Mouse (Mus musculus) embryonic facial prominence, embryonic 14.5 days (tissue): ENCODE measurements around the gene Chchd6. TPM values are rescaled to one million over a fixed set of nuclear protein-coding genes. Genes with fewer than 3 reads are reported as not detected.

Experiments
- ATAC-seq: fragments of 200-750 bp; cut with Nextera tagmentation; 2 replicates; pipeline ENCODE4 v1.8.0; 2017; ENCODE audit warnings: low read depth, moderate number of reproducible peaks, moderate TSS enrichment
- DNase-seq: peaks from one replicate; pipeline ENCODE4 v3.0.0-alpha.2; 2015; ENCODE audit warnings: low spot score
- H3K27ac ChIP-seq: fragments of 300-500 bp; sonication (generic); replicated peaks from 2 replicates; pipeline ENCODE4 v1.5.1; 2014; ENCODE audit warnings: low read depth, mild to moderate bottlenecking, low read length, moderate library complexity
- H3K27me3 ChIP-seq: fragments of 300-500 bp; sonication (generic); replicated peaks from 2 replicates; pipeline ENCODE4 v1.6.1; 2014; ENCODE audit warnings: low read length; ENCODE audit not compliant: control insufficient read depth, insufficient read depth
- H3K36me3 ChIP-seq: fragments of 300-500 bp; sonication (generic); 2 replicates; pipeline ENCODE4 v1.6.1; 2014; ENCODE audit warnings: low read length, mixed read lengths; ENCODE audit not compliant: control insufficient read depth, insufficient read depth
- H3K4me1 ChIP-seq: fragments of 300-500 bp; sonication (generic); 2 replicates; pipeline ENCODE4 v1.6.1; 2014; ENCODE audit warnings: antibody characterized with exemption, low read length; ENCODE audit not compliant: control insufficient read depth, insufficient read depth
- H3K4me2 ChIP-seq: fragments of 300-500 bp; sonication (generic); 2 replicates; pipeline ENCODE4 v1.6.1; 2014; ENCODE audit warnings: low read depth, mild to moderate bottlenecking, low read length, moderate library complexity, mixed read lengths
- H3K4me3 ChIP-seq: fragments of 300-500 bp; sonication (generic); 2 replicates; pipeline ENCODE4 v1.5.1; 2014; ENCODE audit warnings: low read depth, mild to moderate bottlenecking, low read length
- H3K9ac ChIP-seq: fragments of 300-500 bp; sonication (generic); 2 replicates; pipeline ENCODE4 v1.6.1; 2014; ENCODE audit warnings: low read depth, mild to moderate bottlenecking, low read length, moderate library complexity, mixed read lengths
- H3K9me3 ChIP-seq: fragments of 300-500 bp; sonication (generic); 2 replicates; pipeline ENCODE4 v1.6.1; 2016; ENCODE audit warnings: low read length; ENCODE audit not compliant: control insufficient read depth
- WGBS: fragments of 180-500 bp; shearing (Covaris S2); extraction: QIAGEN DNeasy Blood & Tissue Kit; methylation state at CpG from one replicate; pipeline ENCODE4 v1.1.7; 2014; 5-methylcytosine and 5-hydroxymethylcytosine counted together
- polyA plus RNA-seq: library from polyadenylated mRNA; unstranded; fragments of >200 nt; fragmentation: Nextera tagmentation; extraction: Ambion mirVana; gene quantifications from 2 replicates; pipeline ENCODE4 v1.2.1, GENCODE M21; 2014

Chchd6 gene
- polyA plus RNA-seq, 1 experiment from 2014 or later: 53.5 TPM

DNA sequence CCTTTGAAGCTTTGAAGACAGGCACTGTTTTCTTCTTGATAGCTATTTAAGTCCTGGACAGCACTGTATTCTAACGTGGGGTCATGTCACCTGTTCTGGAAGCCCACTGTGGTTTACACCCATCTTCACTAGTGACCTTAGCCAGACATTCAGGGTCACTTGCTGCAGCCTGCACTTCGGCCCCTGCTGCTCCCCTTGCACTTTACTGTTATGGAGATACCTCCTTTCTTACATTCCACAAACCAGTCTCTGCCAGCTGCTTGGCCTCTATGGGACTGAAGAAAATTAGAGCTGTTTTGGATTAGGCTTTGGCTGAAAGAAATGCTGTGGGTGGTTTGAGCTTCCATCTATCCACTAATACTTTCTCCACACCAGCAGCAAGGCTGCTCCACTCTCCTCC lies 86.7 kb downstream of the Chchd6 start:
- no peak overlapping the region for H3K4me2 ChIP-seq
- no peak overlapping the region for H3K9ac ChIP-seq
- no peaks in the 10 kb centered on the region for H3K36me3 ChIP-seq
- no peaks in the 10 kb centered on the region for H3K27me3 ChIP-seq
- no peaks in the 10 kb centered on the region for H3K9me3 ChIP-seq
- H3K27ac ChIP-seq: no peak overlapping the region
- H3K4me1 ChIP-seq: peaks cover 6% of the 10 kb centered on the region; the same call in 1 of the 2 replicates
- peak; percentile 30 for DNase-seq
- no peak for ATAC-seq
- 30% methylated on average over 2 of the region's 2 CpGs for WGBS
- H3K4me3 ChIP-seq: no peak overlapping the region

- Histone ChIP-seq H3K9me3 (no peaks in the 10 kb centered on the region), H3K9ac (no peak overlapping the region), H3K4me1 (peaks cover 6% of the 10 kb centered on the region; the same call in 1 of the 2 replicates), H3K4me3 (no peak overlapping the region), H3K27me3 (no peaks in the 10 kb centered on the region), H3K4me2 (no peak overlapping the region), H3K36me3 (no peaks in the 10 kb centered on the region), H3K27ac (no peak overlapping the region)
- DNase-seq (peak; percentile 35), ATAC-seq (0 out of 2 replicates have a peak, but pooled peaks have one; percentile 41)
Observed at GRCm38 (mm10) chr6:89508263-89508662, 87.2 kb downstream of the Chchd6 start.

- WGBS: 87% methylated on average over 1 of the region's 1 CpGs
- ATAC-seq (no peak), DNase-seq (no peak)
- Histone ChIP-seq H3K4me3 (no peak overlapping the region), H3K9ac (no peak overlapping the region), H3K27ac (no peak overlapping the region; the same call in 1 of the 2 replicates), H3K4me2 (no peak overlapping the region), H3K27me3 (no peaks in the 10 kb centered on the region), H3K9me3 (no peaks in the 10 kb centered on the region), H3K36me3 (no peaks in the 10 kb centered on the region), H3K4me1 (peaks cover 4% of the 10 kb centered on the region; the same call in 1 of the 2 replicates)
Observed at GRCm38 (mm10) chr6:89499961-89500360, 95.5 kb downstream of the Chchd6 start.

GRCm38 (mm10) chr6:89498764-89499516 lies 96.5 kb downstream of the Chchd6 start:
- WGBS: 44% methylated on average over 6 of the region's 6 CpGs
- H3K4me2 ChIP-seq: no peak overlapping the region
- H3K9me3 ChIP-seq: no peaks in the 10 kb centered on the region
- H3K27ac ChIP-seq: peak overlapping the region; percentile 9; the same call in 1 of the 2 replicates
- H3K36me3 ChIP-seq: no peaks in the 10 kb centered on the region
- DNase-seq: peak; percentile 80
- H3K4me3 ChIP-seq: no peak overlapping the region
- H3K27me3 ChIP-seq: no peaks in the 10 kb centered on the region
- H3K9ac ChIP-seq: no peak overlapping the region
- ATAC-seq: no peak
- peaks cover 4% of the 10 kb centered on the region; the same call in 1 of the 2 replicates for H3K4me1 ChIP-seq

DNA sequence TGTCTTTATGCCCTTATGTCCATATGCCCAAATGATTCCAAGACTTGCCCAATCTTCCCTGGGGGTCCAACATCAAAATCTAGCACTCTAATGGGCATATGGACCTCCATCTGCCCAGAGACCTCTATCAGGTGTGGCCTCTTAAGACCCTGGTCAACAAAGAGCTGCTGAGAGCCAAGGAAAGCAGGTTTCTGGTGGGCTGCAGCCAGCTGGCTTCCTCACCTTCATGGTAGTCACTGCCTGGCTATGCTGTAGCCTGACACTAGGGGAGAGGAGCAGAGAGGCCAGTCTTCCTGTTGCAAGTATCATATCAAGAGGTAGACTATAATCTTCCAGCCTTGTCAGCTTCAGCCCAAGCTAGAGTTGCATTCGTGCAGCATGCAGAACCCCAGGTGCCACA lies 98.5 kb downstream of the Chchd6 start:
- Histone ChIP-seq H3K4me3 (no peak overlapping the region), H3K4me1 (peaks cover 4% of the 10 kb centered on the region; the same call in 1 of the 2 replicates), H3K9ac (no peak overlapping the region), H3K9me3 (no peaks in the 10 kb centered on the region), H3K36me3 (no peaks in the 10 kb centered on the region), H3K27ac (no peak overlapping the region), H3K4me2 (no peak overlapping the region), H3K27me3 (no peaks in the 10 kb centered on the region)
- no peak for ATAC-seq
- no peak for DNase-seq
- WGBS: 84% methylated on average over 1 of the region's 1 CpGs

DNA sequence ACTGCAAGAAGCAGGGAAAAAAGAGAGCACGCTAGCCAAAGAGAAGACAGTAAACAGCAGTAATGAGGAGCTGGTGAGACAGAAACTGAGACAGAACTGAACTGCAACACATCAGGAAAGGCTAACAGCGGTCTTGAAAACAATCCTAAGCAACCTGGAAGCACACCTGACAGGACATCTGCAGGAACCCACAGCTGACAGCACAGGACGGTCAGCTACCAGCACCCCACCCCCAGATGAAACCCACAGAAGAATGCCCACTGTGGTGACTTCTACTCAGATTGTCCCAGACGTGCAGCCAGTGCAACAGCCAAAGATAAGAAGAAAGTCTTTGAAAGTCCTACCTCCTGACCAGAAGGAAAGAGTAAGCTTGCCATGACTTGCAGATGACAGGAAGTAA lies 103.1 kb downstream of the Chchd6 start:
- H3K27me3 ChIP-seq: no peaks in the 10 kb centered on the region
- no peak overlapping the region for H3K9ac ChIP-seq

DNA sequence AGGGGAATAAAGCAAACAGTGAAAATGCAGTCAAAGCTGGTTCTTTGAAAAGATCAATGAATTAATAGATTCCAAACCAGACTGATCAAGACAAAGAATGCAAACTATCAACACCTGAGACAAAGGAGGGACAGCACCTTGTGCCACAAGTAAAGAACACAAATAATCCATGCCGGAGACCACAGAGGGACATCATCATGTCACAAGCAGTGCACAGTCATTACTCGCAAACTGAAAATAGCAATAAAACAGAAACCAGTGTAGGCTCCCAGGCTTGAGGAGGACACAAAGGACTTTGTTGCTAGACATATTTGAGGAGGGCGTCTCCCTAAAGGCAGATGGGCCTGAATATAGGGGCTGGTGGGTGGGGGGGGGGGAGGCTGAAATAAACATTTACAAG lies 105.1 kb downstream of the Chchd6 start:
- Histone ChIP-seq H3K27ac (no peak overlapping the region), H3K36me3 (no peaks in the 10 kb centered on the region), H3K4me3 (no peak overlapping the region), H3K4me1 (no peaks in the 10 kb centered on the region), H3K9me3 (no peaks in the 10 kb centered on the region), H3K27me3 (no peaks in the 10 kb centered on the region), H3K4me2 (no peak overlapping the region), H3K9ac (no peak overlapping the region)
- no peak for ATAC-seq
- WGBS: 84% methylated on average over 3 of the region's 3 CpGs
- DNase-seq: no peak

More for the DNA sequence above, 103.1 kb downstream of the Chchd6 start:
- Histone ChIP-seq H3K27ac (no peak overlapping the region), H3K4me2 (no peak overlapping the region), H3K36me3 (no peaks in the 10 kb centered on the region), H3K9me3 (no peaks in the 10 kb centered on the region), H3K4me1 (no peaks in the 10 kb centered on the region), H3K4me3 (no peak overlapping the region)
- WGBS: 76% methylated on average over 4 of the region's 4 CpGs
- ATAC-seq (no peak), DNase-seq (no peak)

- no peak for DNase-seq
- H3K4me3 ChIP-seq: no peak overlapping the region
- H3K27me3 ChIP-seq: no peaks in the 10 kb centered on the region
- H3K4me1 ChIP-seq: no peaks in the 10 kb centered on the region
- H3K9me3 ChIP-seq: no peaks in the 10 kb centered on the region
- no peaks in the 10 kb centered on the region for H3K36me3 ChIP-seq
- 86% methylated on average over 1 of the region's 1 CpGs for WGBS
- no peak for ATAC-seq
- H3K27ac ChIP-seq: no peak overlapping the region
- no peak overlapping the region for H3K4me2 ChIP-seq
- no peak overlapping the region for H3K9ac ChIP-seq
Observed at GRCm38 (mm10) chr6:89489533-89489932, 105.9 kb downstream of the Chchd6 start.

- Histone ChIP-seq H3K4me2 (no peak overlapping the region), H3K9me3 (no peaks in the 10 kb centered on the region), H3K4me3 (no peak overlapping the region), H3K36me3 (no peaks in the 10 kb centered on the region), H3K9ac (no peak overlapping the region), H3K27ac (no peak overlapping the region), H3K27me3 (no peaks in the 10 kb centered on the region), H3K4me1 (no peaks in the 10 kb centered on the region)
- 58% methylated on average over 4 of the region's 4 CpGs for WGBS
- DNase-seq (no peak), ATAC-seq (no peak)
Observed at GRCm38 (mm10) chr6:89486055-89486454, 109.4 kb downstream of the Chchd6 start.
